Mouse (Mus musculus) small intestine, adult 2 months (tissue): ENCODE results near the gene Sh3glb2. TPM values are rescaled to one million over a fixed set of nuclear protein-coding genes. Genes with fewer than 3 reads are reported as not detected.

Source experiments
- H3K27ac ChIP-seq: fragments of 200-500 bp; 2 replicates; pipeline ENCODE4 v1.5.1; 2012; ENCODE audit warnings: low read depth, low read length, control low read depth, inconsistent platforms; ENCODE audit not compliant: insufficient read depth
- H3K27me3 ChIP-seq: fragments of 200-500 bp; 2 replicates; pipeline ENCODE4 v1.6.1; 2012; ENCODE audit warnings: mild to moderate bottlenecking, moderate library complexity, low read length, inconsistent platforms; ENCODE audit not compliant: control insufficient read depth, insufficient read depth
- H3K36me3 ChIP-seq: fragments of 200-500 bp; 2 replicates; pipeline ENCODE4 v1.6.1; 2012; ENCODE audit warnings: mild to moderate bottlenecking, low read length, control low read depth, inconsistent platforms; ENCODE audit not compliant: control insufficient read depth, insufficient read depth
- H3K4me1 ChIP-seq: fragments of 200-500 bp; 2 replicates; pipeline ENCODE4 v1.6.1; 2012; ENCODE audit warnings: low read length, inconsistent platforms, mixed read lengths; ENCODE audit not compliant: control insufficient read depth, insufficient read depth, insufficient read length
- H3K4me3 ChIP-seq: fragments of 200-500 bp; 2 replicates; pipeline ENCODE4 v1.5.1; 2012; ENCODE audit warnings: low read depth, mild to moderate bottlenecking, control low read depth, inconsistent platforms, low read length, moderate library complexity
- CTCF ChIP-seq: fragments of 200-500 bp; IDR thresholded peaks from 2 replicates; pipeline ENCODE4 v1.5.1; 2012; ENCODE audit warnings: low read depth, mild to moderate bottlenecking, control low read depth, inconsistent platforms, low read length, moderate library complexity, mixed read lengths; ENCODE audit not compliant: insufficient replicate concordance, insufficient read length; ENCODE audit errors: extremely low read depth
- POLR2A ChIP-seq: fragments of 200-500 bp; IDR thresholded peaks from 2 replicates; pipeline ENCODE4 v1.6.1; 2012; ENCODE audit warnings: low read depth, mild to moderate bottlenecking, control low read depth, inconsistent platforms, low read length, moderate library complexity
- WGBS: fragments of 180-500 bp; shearing (Covaris S2); methylation state at CpG from one replicate; pipeline ENCODE4 v1.1.7; 2018; 5-methylcytosine and 5-hydroxymethylcytosine counted together
- polyA plus RNA-seq: library from polyadenylated mRNA; depleted of rRNA; stranded (reverse); fragments of >200 nt; gene quantifications from 2 replicates; pipeline ENCODE4 v1.2.3, GENCODE M21; 2012

Gene Sh3glb2
- polyA plus RNA-seq, 1 experiment: 158 TPM

GRCm38 (mm10) chr2:30356266-30356665 lies 2.9 kb downstream of the Sh3glb2 start:
- Histone ChIP-seq H3K4me3 (no peak overlapping the region), H3K4me1 (peaks cover 15% of the 10 kb centered on the region), H3K27me3 (no peaks in the 10 kb centered on the region), H3K27ac (no peak overlapping the region), H3K36me3 (peaks cover 14% of the 10 kb centered on the region)
- TF ChIP-seq CTCF (no peak), POLR2A (no peak)
- 76% methylated on average over 4 of the region's 4 CpGs for WGBS

- peaks cover 14% of the 10 kb centered on the region for H3K36me3 ChIP-seq
- peaks cover 12% of the 10 kb centered on the region for H3K4me1 ChIP-seq
- H3K27ac ChIP-seq: no peak overlapping the region
- TF ChIP-seq POLR2A (no peak), CTCF (no peak)
- H3K27me3 ChIP-seq: no peaks in the 10 kb centered on the region
- no peak overlapping the region for H3K4me3 ChIP-seq
- WGBS: 38% methylated on average over 4 of the region's 4 CpGs
Observed at GRCm38 (mm10) chr2:30355861-30356260, 3.3 kb downstream of the Sh3glb2 start.

DNA sequence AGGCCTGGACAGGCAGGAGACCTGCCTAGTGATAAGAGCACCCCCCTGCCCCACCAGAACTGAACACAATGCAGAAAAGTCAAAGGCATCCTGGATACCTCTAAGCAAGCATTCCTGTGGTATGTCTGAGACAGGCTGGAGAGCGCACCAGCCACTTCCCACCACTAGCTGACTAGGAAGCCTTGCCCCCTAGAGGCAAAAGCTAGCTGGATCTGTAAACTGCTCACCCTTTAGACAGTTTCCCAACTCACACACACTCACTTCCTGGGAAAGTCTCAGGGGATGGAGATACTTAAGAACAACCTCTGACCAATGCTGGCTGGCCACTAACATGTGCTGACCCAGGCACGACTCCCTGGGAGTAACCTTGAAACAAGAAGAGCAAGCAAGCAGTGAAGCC lies 8.0 kb downstream of the Sh3glb2 start:
- Histone ChIP-seq H3K4me3 (no peak overlapping the region), H3K36me3 (peaks cover 40% of the 10 kb centered on the region), H3K27me3 (no peaks in the 10 kb centered on the region), H3K4me1 (no peaks in the 10 kb centered on the region), H3K27ac (no peak overlapping the region)
- TF ChIP-seq POLR2A: no peak
- TF ChIP-seq CTCF: no peak
- WGBS: 75% methylated on average over 2 of the region's 2 CpGs

- TF ChIP-seq POLR2A: no peak
- TF ChIP-seq CTCF: no peak
- Histone ChIP-seq H3K4me3 (no peak overlapping the region), H3K36me3 (peaks cover 56% of the 10 kb centered on the region), H3K27ac (no peak overlapping the region), H3K4me1 (no peaks in the 10 kb centered on the region), H3K27me3 (no peaks in the 10 kb centered on the region)
- WGBS: 97% methylated on average over 6 of the region's 6 CpGs
Observed at GRCm38 (mm10) chr2:30349196-30349595, 9.9 kb downstream of the Sh3glb2 start.

DNA sequence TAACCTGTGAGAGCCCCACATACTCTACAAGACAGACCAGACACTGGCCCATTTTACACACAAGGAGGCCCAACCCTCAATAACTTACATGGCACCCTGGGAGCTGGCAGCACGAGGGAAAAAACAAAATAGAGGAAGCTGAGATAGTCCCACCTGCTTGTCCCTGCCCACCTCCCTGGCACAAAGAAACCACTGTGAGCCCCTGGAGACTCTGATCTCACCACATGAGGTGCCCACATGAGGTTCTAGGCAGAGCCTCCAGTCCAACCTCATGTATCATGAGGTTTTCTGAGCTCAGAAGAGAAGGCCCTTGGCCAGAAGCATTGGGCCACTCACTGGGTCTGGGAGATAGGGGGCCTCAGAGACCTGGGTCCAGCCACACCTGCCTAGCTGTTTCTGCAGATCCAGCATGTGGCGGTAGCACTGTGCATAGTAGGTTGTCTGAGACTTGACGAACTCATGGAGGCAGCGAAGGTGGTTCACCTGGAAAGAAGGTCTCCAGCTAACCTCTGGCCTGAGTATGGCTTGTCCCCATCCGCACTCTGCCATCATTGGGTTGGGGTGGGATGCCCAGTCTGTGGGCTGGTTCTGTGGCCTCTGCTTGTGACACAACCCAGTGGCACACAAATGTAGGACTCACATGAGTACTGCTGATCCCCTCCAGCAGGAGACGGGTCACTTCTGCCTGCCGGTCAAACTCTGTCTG lies 13.0 kb downstream of the Sh3glb2 start:
- peaks cover 73% of the 10 kb centered on the region for H3K36me3 ChIP-seq
- H3K4me3 ChIP-seq: no peak overlapping the region
- no peaks in the 10 kb centered on the region for H3K27me3 ChIP-seq
- H3K4me1 ChIP-seq: no peaks in the 10 kb centered on the region
- TF ChIP-seq CTCF (no peak), POLR2A (no peak)
- H3K27ac ChIP-seq: no peak overlapping the region
- 82% methylated on average over 7 of the region's 7 CpGs for WGBS

DNA sequence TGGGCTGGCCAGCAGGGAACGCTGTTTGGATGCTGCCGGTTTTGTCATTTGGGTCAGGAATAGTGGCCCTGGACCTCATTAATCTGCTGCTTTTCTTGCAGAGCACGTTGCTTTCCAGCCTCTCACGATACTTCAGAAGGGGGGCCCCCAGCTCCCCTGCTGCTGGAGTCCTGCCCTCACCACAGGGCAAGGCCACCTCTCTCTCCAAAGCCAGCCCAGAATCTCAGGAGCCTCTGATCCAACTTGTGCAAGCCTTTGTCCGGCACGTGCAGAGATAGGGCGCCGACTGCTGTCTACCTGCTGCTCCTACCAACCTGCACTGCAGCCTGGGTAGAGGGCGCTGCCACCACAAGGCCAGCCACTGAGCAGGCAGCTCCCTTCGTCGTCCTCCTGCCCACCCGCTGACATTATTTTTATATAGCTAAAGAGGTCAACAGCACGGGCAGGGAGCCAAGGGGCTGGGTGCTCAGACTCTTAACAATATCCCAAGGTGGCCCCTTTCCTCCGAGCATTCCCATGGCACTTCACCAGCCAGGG lies 15.5 kb downstream of the Sh3glb2 start:
- no peaks in the 10 kb centered on the region for H3K4me1 ChIP-seq

DNA sequence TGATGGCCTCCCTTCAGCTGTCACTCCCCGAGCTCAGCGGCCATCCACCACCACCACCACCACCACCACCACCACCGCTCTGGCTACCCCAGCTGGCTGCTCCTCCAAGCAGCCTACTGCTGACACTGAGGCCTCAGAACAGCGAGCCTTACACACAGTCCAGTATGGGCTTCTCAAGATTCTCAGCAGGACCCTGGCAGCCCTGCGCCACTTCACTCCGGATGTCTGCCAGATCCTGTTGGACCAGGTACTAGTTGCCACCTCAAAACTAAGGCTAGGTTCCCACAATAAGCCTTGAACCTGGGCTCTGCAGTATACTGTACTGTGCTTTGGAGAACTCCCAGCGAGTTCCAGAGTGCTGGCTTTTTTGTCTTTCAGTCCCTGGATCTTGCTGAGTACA lies 16.6 kb downstream of the Sh3glb2 start:
- WGBS: 87% methylated on average over 7 of the region's 7 CpGs
- no peak for TF ChIP-seq POLR2A
- H3K4me3 ChIP-seq: no peak overlapping the region

More for the DNA sequence above, 15.5 kb downstream of the Sh3glb2 start:
- TF ChIP-seq POLR2A (no peak), CTCF (no peak)
- Histone ChIP-seq H3K4me3 (no peak overlapping the region), H3K27ac (no peak overlapping the region), H3K27me3 (no peaks in the 10 kb centered on the region), H3K36me3 (peaks cover 75% of the 10 kb centered on the region)
- 61% methylated on average over 14 of the region's 14 CpGs for WGBS

More for the DNA sequence above, 16.6 kb downstream of the Sh3glb2 start:
- Histone ChIP-seq H3K27ac (no peak overlapping the region), H3K36me3 (peaks cover 74% of the 10 kb centered on the region), H3K27me3 (no peaks in the 10 kb centered on the region), H3K4me1 (no peaks in the 10 kb centered on the region)
